Mouse (Mus musculus) brain, embryonic 14.5 days (tissue): ENCODE measurements at regions not wholly inside any gene's neighbourhood (a gene's known extent, or its start where the extent isn't known, plus 50 kb on each side); places are given as distances from the start of the nearest gene placed in this dataset.

Source experiments
- CTCF ChIP-seq: fragments of 200-500 bp; IDR thresholded peaks from 2 replicates; pipeline ENCODE4 v1.5.1; 2012; ENCODE audit warnings: inconsistent platforms, mild to moderate bottlenecking, moderate library complexity, borderline replicate concordance; ENCODE audit not compliant: insufficient read depth, insufficient read length; ENCODE audit errors: extremely low read depth
- POLR2A ChIP-seq: fragments of 200-500 bp; IDR thresholded peaks from 2 replicates; pipeline ENCODE4 v1.6.1; 2012; ENCODE audit warnings: mild to moderate bottlenecking, inconsistent platforms, borderline replicate concordance; ENCODE audit not compliant: poor library complexity, insufficient read depth, insufficient read length, severe bottlenecking; ENCODE audit errors: extremely low read depth

DNA sequence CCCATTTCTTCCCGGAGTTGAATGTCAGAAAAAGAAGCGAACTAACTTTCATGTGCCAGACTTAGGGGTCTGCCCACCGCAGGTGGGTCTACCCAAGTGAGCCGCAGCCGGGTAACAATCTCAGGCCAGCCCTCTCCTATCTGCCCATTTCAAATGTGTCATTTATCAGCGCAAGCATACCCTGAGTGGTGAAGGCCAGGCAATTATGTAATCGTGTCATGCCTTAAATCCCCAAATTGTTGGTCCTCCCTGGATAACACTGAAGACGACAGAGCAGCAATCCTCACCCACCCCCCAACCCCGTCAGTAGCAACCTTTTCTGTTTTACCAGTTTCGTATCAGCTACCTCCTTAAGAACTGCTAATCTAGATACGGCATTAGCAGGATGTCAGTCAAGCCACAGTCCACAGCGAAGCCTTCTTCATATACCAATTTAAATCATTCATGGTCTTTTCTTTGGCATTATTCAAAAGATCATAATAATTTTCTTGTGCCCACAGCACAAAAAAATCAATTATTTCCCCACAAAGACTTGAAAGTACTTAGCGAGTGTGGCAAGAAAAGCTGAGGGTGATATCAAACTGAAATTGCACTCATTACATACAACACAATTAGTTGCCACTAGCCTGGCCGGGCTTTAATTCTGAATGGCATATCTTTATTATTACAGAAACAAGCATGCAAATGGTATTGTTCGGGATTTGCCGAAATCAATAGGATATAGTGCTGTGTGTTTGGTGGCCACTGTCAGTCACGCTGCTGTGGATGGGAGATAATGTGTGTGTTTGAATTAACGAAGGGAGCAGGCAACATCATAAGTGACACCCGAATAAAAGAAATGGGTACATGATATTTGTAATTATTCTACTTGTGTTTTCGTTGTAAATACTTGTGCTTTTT, 85.1 kb upstream of the Six3 start:
- TF ChIP-seq CTCF, result no peak
- TF ChIP-seq POLR2A, result no peak
